Mouse (Mus musculus): Measurements from ENCODE around the gene Abcb9.
A peak's percentile ranks its signal among the peaks of the same experiment; 100 is the strongest.

Gene Abcb9

DNA sequence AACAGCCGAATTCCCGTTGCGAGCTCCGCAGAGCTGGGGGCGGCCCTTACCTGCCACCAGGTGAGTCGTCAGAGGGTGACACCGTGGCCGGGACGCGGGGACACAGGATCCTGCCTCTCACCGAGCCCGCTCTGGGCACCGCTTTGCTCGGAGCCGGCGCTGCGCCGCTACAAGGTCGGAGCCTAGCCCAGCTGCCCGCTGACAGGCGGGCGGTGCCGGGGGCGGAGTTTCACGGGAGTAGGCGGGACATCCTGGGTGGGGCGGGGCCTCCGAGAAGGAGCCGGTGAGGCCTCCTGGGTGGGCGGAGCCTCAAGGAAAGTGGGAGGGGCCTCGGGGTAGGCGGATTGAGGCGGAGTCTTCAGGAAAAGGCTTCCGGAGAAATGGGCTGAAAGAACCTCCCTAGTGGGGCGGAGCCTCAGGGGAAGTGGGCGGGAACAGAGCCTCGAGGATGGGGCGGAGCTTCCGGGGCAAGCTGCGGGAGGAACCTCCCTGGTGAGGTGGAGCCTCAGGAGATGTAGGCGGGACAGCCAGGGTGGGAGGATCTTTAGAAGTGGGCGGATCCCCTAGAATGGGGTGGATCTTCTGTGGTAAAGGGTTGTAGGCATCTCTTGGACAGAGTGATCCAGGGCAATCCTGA is at the start of gene Abcb9:
TSS of gene Abcb9 (minus strand) at position 203 of the 637 bp plus-strand sequence.
- peak; percentile 99 for DNase-seq

DNA sequence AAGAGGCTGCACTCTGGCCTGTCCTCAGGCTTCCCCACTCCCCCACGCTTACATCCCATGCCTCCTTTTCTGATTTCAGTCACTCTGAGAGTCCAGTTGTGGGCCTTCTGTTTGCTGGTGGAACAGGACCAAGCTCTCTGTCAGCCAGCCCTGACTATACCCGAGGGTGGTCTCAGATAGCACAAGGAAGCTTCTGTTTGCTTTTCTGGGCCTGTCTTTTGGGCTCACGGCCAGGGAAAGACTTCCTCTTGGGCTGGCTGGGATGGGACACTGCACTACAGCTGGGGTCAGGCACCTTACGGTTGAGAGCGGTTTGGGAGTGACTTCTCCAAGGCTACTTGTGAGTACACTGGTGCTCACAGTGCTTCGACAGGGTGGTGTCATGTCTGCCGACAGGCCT is 42.5 kb upstream of the Abcb9 start:
- no peak for DNase-seq

DNA sequence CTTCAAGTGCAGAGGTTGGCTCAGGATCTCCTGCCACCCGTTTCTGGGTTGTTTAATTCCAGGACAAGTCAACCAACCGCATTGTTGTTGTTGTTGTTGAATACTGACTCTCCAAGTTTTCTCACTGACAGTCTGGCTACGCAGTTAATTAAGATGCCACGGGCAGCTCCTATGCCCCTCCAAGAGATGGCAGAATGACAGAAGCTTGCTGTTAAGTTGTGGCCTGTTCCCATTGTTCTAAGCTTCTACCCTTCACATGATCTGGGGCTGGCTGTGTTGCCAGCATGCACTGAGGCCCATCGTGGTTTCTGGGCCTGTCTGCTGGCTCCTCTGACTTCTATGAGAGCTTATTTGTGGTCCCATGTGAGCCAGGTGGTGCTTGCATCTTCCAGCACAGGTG is 38.7 kb upstream of the Abcb9 start:
- DNase-seq: no peak

DNA sequence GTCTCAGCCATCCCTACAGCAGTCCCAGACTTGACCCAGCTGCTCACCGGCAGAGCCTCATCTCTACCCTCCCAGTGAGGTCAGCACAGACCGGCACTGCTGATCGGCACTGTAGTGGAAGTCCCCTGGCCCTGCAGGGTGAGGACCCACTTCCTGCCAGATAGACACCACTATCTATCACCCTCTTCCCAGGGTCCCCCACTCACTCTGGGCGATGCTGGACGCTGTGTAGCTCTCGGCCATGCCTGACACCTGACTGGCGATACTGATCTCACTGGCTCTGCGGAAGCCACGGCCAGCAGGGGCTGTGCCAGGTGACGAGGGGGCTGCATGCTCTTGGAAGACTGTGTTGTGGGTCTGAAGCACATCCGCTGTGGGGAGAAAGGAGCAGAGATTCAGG is 29.5 kb upstream of the Abcb9 start:
- no peak for DNase-seq

DNA sequence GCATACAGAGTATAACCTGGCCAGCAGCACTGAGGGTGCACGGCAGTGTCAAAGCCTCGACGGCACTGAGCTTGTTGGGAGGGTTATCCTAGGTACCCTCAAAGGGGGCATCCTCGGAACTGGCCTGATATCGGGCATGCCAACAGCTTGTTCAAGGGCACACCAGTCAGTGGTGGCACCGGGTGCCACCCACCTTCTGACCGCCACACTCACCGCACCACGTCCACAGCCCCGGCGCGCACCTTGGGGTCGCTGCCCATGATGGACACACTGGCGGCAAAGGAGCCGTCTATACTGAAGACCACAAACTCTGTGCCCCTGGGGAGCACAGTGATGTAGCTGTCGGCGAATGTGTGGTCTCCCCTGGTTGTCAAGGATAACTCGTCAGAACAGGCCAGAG is 26.8 kb upstream of the Abcb9 start:
- no peak for DNase-seq

DNA sequence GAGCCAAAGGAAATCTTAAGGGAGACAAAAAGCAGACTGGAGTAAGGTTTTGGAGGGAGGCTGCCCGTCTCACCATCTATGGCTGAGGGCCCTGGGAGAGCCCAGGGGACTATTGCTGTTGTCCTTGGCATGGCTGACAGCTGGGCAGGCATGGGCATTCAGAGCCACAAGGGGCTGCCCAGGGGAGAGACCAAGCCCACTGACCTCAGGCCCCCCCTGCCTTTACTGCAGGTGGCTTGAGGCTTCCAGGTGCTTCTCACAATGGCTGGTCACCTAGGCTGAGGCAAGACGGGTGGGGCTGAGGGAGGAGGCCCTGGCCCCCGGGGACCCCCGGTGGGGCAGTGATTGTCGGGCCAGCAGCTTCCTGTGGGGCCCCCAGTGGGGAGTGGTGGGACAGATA is 23.6 kb upstream of the Abcb9 start:
- DNase-seq: no peak

DNA sequence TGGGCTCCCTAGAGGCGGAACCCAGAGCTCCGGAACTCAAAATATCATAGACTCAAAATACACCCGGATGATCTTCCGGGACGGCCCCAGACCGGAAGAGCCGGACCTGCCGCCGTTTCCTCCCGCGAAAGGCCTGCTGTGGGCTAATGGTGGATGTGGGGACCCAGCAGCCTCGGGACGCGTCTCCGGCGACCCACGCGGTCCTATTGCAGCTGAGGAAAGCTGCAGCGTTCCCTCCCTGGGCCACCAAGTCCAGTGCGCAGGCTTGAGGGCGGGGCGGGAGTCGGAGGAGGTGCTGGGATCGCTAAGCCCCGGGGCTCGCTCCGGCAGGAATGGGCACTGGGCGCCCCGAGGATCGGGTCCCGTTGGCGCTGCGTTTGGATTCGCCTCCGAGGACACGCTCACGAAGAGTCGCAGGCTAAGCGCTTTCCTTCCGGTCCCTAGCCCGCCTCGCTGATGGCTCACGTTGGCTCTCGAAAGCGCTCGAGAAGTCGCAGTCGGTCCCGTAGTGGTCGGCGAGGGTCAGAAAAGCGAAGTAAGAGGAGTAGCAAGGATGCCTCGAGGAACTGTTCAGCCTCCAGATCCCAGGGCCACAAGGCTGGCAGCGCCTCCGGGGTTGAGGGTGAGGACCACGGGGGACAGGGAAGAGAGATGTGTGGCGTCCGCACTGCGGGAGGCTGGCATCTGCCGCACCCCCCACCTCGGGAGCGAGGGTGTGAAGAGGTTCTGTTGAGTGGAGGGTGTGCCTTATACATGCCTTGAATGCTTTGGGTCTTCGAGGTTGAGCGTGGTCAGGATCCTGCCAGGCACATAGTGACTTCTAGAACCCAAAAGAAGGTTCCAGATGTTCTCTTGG is 20.6 kb upstream of the Abcb9 start, which contains the start of gene Arl6ip4:
TSS of gene Arl6ip4 (plus strand) at position 100 of the 856 bp plus-strand sequence.
- DNase-seq: peak; percentile 88

DNA sequence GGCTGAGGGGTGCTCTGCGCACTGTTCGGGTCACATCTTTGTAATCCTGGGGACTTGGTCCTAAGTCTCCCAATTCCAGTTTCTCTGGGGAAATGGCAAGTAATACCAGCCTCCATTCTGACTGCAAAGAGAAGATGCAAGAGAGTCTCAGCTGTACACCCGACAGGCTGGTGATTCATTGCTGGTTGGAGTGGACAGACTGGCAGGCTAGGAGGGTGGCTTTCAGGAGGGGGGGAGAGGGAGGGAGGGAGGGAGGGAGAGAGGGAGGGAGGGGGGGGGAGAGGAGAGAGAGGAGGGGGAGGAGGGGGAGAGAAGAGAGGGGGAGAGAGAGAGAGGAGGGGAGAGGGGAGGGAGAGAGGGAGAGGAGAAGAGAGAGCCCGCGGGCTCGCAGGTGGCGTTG is 19.9 kb upstream of the Abcb9 start:
- no peak for DNase-seq

DNA sequence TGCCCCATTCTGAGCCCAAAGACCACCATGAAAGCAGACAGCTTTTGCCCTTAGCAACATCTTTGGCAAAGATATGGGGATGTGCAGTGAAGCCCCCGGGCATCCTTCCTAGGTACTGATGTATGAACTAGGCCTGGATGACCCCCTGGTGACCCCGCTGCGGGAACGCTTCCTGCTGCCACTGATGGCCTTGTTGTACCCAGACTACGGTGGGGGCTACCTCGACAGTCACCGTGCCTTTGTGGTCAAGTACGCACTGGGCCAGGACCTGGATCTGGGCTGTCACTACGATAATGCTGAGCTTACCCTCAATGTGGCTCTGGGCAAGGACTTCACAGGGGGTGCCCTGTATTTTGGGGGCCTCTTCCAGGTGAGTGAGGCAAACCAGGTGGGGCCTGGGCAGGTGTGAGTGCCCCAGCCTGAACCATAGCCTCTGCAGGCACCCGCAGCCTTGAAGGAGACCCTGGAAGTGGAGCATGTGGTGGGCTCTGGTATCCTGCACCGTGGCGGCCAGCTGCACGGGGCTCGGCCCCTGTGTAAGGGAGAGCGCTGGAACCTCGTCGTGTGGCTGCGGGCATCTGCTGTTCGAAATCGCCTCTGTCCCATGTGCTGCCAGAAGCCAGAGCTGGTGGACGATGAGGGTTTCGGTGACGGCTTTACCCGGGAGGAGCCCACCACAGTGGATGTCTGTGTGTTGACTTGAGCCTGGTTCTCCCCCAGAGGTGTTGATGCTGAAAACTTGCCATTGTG is 18.9 kb upstream of the Abcb9 start:
- DNase-seq: no peak

DNA sequence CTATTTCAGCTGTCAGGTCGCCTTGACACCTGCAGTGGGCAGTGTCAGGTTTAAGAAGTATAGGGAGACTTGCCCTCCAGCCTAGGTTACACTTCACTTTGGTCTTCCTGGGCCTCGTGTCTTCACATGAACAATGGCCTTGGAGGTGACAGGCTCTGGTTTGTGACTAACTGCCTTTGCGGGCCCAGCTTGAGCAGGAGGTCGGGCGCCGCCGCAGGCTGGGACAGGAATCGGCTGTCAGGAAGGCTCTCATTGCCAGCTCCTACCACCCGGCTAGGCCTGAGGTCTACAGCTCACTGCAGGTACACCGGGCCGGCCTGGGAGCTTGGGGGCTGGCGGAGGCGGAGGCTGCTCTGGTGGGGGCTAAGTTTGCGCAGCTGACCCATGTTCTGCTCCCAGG is 17.4 kb upstream of the Abcb9 start:
- DNase-seq: peak; percentile 68 to 81

DNA sequence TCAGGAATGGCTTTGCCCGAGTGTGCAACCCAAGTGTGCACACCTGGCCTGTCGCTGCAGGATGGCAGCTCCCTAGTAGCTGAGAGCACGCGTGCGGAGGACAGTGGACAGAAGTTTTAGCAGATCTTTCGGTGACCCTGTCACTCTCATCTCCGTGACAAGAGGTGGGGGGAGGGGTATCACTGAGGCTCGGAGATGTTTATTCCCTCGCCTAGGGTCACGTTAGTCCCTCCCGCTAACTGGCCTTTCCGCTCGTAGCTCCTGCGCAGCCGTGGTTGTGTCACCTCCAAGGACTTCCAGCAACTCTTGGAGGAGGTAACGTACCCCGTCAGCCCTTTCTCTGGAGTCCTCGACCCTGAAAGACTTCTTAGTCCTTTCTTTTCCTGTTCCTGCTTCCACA is 16.9 kb upstream of the Abcb9 start:
- DNase-seq: peak; percentile 39 to 68

DNA sequence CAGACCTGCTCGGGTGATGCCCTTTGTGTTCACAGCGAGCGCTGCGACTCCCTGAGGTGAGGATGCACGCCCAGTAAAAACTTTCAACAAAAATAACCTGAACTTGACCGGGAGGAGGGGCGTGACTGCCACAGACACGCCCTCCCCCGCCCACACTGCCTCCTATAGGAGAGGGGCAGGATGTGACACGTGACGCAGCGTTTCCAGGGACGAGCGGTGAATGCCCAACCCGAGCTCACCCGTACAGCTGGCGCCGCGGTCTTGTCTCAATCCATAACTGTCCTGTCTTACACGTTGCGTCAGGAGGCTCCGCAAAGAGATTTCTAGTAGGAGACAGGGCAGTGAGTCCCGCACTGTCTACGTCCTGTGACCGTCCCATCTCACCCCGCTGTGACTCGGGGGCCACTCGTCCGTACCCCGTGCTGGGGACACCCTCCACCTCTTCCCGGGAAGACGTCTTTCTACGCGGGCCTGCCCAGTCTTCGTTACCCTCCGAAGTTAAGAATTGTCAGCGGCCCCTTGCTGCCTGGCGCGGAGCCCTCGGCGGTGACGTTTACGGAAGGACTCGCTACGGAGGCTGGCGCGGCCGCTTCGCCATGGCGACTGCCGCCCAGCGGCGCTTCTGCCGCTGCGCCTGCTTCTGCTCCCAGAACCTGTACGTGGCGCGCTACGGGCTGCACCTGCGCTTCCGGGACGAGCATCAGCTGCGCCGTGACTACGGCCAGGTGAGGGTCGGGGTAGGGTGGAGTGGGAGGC is 16.3 kb upstream of the Abcb9 start, which contains the start of gene Ogfod2:
TSS of gene Ogfod2 (plus strand) at position 556 of the 756 bp plus-strand sequence.
- DNase-seq: peak; percentile 95 to 98

DNA sequence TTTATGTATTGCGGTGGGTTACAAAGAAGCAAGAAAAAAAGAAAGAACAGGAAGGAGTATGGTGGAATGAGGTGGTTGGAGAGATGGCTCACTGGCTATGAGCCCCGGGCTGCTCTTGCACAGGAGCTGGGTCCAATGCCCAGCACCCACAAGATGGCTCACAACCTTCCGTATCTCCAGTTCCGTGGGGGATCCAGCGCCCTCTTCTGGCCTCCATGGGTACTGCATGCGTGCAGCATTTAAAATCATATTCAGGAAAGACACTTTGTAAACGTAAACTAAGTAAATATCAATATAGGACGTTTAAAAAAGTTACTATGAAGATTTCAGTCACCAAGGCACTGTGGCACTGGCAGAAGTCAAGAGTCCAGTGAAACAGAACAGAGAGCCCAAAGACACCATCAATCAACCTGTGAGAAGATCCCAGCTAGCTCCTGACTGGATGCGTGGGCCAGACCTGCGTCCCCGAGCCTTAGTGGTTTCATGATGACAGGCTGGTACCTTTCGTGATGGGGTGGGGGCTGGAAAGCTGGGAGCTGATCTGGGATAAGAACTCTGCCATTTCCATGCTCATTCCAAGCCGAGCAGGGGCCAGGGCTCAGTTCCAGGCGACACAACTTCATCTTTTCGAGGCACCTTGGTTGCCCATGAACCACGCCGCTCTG is 15.6 kb upstream of the Abcb9 start:
- DNase-seq: peak; percentile 69 to 73

DNA sequence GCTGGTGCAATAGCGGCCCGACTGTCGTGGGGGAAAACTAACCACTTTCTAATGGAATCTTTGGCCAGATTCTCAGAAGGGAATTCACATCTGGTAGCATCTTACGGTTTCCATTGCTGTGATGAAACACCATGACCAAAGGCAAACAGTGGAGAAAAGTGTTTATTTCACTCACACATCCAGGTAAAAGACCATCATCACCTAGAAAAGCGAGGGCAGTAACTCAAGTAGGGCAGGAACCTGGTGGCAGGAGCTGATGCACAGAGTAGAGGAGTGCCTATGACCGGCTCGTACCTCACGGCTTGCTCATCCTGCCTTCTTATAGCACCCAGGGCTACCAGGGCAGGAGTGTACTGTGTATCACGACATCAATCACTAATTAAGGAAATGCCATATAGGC is 8.0 kb upstream of the Abcb9 start:
- DNase-seq: no peak

DNA sequence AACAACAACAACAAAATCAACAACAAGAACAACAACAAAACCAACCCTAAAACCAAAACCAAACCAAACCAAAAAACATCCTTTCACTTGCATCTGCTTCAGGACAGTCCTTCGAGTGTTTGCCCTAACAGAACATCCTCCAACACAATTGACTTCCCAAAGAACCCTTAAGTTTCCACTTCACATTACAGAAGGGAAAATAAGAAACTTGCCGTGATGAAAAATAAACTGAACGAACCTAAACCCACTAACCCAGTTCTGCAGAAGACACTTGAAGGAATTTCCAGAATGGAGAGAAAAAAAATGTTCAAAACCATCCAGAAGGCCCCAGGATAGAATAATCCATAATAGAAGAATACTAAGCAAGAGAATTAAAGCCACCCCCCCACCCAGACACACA is 7.4 kb upstream of the Abcb9 start:
- DNase-seq: no peak

DNA sequence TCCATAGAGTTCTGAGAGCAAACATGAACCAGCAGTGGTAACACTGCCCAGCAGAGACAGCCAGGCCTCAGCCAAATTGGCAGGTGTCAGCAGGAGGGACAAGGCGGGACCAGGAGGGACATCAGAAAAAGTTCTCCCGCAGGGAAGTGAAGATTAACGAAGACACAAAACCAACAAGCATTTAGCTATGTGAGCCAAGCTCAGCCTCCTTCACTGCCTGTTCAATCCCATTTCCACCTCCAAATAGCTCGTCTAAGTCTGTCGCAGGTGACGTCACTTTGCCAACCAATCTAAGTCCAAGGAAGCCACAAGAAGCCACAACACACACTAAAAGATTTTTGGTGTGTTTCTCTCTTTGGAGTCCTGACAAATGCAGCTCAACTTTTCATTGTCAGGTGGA is 6.7 kb upstream of the Abcb9 start:
- no peak for DNase-seq

DNA sequence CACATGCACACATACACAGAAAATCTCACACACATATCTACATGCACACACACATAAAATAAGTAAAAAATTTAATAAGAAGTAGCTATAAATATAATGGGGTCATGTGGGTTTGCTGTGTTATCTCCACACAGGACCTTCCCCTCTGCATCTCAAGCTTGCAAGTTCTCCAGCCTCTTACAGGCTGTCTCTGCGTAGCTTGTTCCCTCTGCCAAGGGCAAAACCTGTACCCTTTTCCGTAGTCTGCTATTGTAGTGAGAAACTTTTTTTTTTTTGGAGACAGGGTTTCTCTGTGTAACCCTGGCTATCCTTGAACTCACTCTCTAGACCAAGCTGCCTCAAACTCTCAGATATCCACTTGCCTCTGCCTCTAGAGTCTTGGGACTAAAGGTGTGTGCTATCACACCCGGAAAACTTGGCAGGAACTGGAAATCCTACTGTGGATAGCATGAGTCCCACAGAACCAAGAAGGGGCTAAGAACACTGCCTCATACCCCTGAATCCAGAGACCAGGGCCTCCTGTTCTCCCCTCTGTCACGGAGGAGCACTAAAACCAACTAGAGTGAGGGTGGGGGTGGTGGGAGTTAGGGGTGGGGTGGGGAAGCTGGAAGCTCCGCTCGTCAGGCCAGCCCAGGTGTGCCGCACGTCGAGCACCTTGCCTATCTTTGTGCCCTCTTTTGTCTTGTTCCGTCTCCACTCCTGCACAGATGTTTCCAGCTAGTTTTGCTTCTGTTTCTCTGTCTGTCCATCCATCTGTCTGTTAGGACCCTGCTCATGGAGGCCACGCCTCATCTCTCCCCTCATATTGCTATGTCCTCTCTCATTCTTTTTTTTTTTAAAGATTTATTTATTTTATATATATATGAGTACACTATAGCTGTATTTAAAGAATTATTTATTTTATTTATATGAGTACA is 4.8 kb upstream of the Abcb9 start:
- no peak for DNase-seq

DNA sequence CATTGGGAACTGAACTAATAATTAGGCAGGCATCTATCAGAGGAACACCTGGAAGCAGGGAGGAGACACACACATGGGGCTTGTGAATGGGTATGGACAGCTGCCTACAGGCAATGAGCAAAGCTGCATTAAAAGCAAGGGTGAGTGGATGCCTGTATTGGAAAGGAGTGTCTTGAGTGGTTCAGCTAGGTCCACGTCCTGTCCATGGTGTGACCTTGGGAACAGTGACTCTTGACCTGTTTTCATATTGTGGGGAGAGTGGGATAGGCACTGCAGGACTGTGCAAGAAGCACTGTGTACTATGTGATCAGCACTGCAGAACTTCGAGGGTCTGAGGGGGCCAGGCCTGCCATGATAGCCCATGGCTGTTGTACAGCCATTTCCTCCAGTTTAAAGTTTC is 3.3 kb upstream of the Abcb9 start:
- no peak for DNase-seq

DNA sequence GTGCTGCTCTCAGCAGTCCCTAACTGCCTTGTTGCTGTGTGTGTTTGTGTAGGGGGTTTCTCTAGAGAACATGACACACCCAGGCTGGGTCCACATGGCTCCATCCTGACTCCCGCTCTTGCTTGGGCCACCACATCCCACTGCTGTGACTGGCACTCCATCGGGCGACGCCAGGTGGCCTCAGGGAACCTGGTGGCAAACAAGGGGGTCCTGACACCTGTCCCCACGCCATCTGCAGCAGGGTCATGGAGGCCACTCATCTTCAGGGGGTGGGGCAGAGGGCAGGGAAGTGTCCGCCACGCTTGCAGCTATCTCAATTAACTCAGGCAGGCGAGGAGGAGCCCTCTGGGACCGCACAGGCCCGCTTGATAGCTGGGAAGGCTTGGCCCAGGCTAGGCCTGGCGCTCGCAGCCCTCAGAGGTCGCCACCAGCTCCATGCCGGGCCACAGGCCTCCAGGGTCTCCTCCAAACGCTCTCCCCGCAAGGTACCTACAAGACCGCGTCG is 469 bp downstream of the Abcb9 start:
- DNase-seq: no peak

DNA sequence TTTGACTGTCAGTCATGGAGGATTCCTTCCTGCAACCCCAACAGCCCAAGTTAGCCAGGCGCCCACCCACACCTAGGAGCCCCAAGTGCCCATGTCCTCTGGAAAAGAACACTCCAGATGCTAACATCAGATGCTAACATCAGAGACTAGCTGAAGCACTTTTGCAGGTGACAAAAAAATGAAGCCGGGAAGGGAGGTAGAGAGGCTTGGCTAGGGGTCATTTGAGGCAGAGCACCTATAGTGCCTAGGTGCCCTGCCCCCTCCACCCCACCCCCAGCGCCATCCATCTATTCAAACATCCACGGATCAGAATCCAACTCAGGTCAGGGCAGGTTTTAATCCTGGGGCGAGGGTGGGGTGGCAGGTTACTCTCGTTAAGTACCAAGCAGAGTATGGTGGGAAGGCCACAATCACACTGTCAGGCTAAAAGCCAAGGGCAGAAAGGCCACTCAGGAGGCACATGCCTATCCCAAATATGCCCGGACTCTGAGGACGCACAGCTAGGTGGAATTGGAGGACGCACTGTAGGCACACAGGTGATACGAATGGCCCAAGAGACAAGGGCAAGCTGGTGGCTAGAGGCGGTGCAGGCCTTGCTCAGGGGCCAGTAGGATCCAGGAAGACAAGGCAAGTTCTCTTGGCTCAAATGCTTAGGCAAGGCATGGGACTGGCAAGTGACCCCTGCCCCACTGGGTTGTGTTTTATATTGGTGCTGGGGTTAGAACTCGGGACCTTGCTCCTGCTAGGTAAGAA is 1.6 kb downstream of the Abcb9 start:
- no peak for DNase-seq

Measured in kidney, postnatal 4 days (tissue).